Mouse (Mus musculus) kidney, adult 2 months (tissue): ENCODE results near the gene Crxos. TPM values are rescaled to one million over a fixed set of nuclear protein-coding genes. Genes with fewer than 3 reads are reported as not detected.
A peak's percentile ranks its signal among the peaks of the same experiment; 100 is the strongest.

Experiments used
- DNase-seq: peaks from one replicate; pipeline ENCODE4 v3.0.0; 2021
- H3K27ac ChIP-seq: fragments of 200-500 bp; 2 replicates; pipeline ENCODE4 v1.5.1; 2012; ENCODE audit warnings: low read depth, low read length, control low read depth, inconsistent platforms; ENCODE audit not compliant: insufficient read depth
- H3K27me3 ChIP-seq: fragments of 200-500 bp; replicated peaks from 2 replicates; pipeline ENCODE4 v1.6.1; 2012; ENCODE audit warnings: mild to moderate bottlenecking, moderate library complexity, low read length, inconsistent platforms; ENCODE audit not compliant: control insufficient read depth, insufficient read depth
- H3K36me3 ChIP-seq: fragments of 200-500 bp; 2 replicates; pipeline ENCODE4 v1.6.1; 2012; ENCODE audit warnings: mild to moderate bottlenecking, moderate library complexity, low read length, inconsistent platforms; ENCODE audit not compliant: control insufficient read depth, insufficient read depth
- H3K4me1 ChIP-seq: fragments of 200-500 bp; 2 replicates; pipeline ENCODE4 v1.6.1; 2011; ENCODE audit warnings: low read length; ENCODE audit not compliant: control insufficient read depth, insufficient read depth
- H3K4me3 ChIP-seq: fragments of 200-500 bp; 2 replicates; pipeline ENCODE4 v1.5.1; 2011; ENCODE audit warnings: mild to moderate bottlenecking, low read depth, low read length, control low read depth; ENCODE audit not compliant: insufficient read depth
- CTCF ChIP-seq: fragments of 200-500 bp; conservative IDR thresholded peaks from 2 replicates; pipeline ENCODE4 v1.5.1; 2011; ENCODE audit warnings: low read depth, mild to moderate bottlenecking, control low read depth, low read length, moderate library complexity, mixed read lengths; ENCODE audit not compliant: insufficient read depth, insufficient read length
- POLR2A ChIP-seq: fragments of 200-500 bp; IDR thresholded peaks from one replicate; pipeline ENCODE4 v1.6.1; 2011; ENCODE audit warnings: low read depth, low read length, control low read depth
- WGBS: fragments of 180-500 bp; shearing (Covaris S2); methylation state at CpG from one replicate; pipeline ENCODE4 v1.1.7; 2018; 5-methylcytosine and 5-hydroxymethylcytosine counted together
- polyA plus RNA-seq: library from polyadenylated mRNA; depleted of rRNA; stranded (reverse); fragments of >200 nt; gene quantifications from 2 replicates; pipeline ENCODE4 v1.2.3, GENCODE M21; 2012

Crxos gene
- polyA plus RNA-seq, 1 experiment = not detected

GRCm38 (mm10) chr7:15933437-15934359, 51.3 kb downstream of the Crxos start:
- Histone ChIP-seq H3K27ac (peak overlapping the region; percentile 8), H3K36me3 (no peaks in the 10 kb centered on the region; the same call in 1 of the 2 replicates), H3K4me3 (no peak overlapping the region), H3K4me1 (no peaks in the 10 kb centered on the region), H3K27me3 (no peaks in the 10 kb centered on the region)
- TF ChIP-seq POLR2A = no peak
- no peak for TF ChIP-seq CTCF
- peak; percentile 45 for DNase-seq
- WGBS = 24% methylated on average over 16 of the region's 16 CpGs

- Histone ChIP-seq H3K36me3 (peaks cover 2% of the 10 kb centered on the region), H3K27me3 (no peaks in the 10 kb centered on the region), H3K27ac (no peak overlapping the region), H3K4me3 (no peak overlapping the region), H3K4me1 (no peaks in the 10 kb centered on the region)
- TF ChIP-seq CTCF = no peak
- TF ChIP-seq POLR2A = no peak
- 83% methylated on average over 5 of the region's 5 CpGs for WGBS
- no peak for DNase-seq
These were observed 55.1 kb downstream of the Crxos start for GRCm38 (mm10) chr7:15937491-15937890.

- Histone ChIP-seq H3K27me3 (no peaks in the 10 kb centered on the region), H3K4me1 (no peaks in the 10 kb centered on the region), H3K27ac (no peak overlapping the region), H3K4me3 (no peak overlapping the region), H3K36me3 (peaks cover 2% of the 10 kb centered on the region)
- TF ChIP-seq CTCF (no peak), POLR2A (no peak)
- DNase-seq = no peak
- 88% methylated on average over 3 of the region's 3 CpGs for WGBS
These were observed 56.2 kb downstream of the Crxos start for GRCm38 (mm10) chr7:15938621-15939020.

- H3K4me1 ChIP-seq = peaks cover 12% of the 10 kb centered on the region
- no peak overlapping the region for H3K4me3 ChIP-seq
- H3K36me3 ChIP-seq = no peaks in the 10 kb centered on the region; the same call in 1 of the 2 replicates
- no peak for DNase-seq
- WGBS = 93% methylated on average over 1 of the region's 1 CpGs
- TF ChIP-seq POLR2A (no peak), CTCF (no peak)
- no peaks in the 10 kb centered on the region for H3K27me3 ChIP-seq
- no peak overlapping the region for H3K27ac ChIP-seq
These were observed 61.9 kb downstream of the Crxos start for GRCm38 (mm10) chr7:15944311-15944710.

GRCm38 (mm10) chr7:15945211-15945610, 62.8 kb downstream of the Crxos start:
- WGBS = 3% methylated on average over 8 of the region's 8 CpGs
- H3K27ac ChIP-seq = no peak overlapping the region
- H3K36me3 ChIP-seq = no peaks in the 10 kb centered on the region; the same call in 1 of the 2 replicates
- H3K4me1 ChIP-seq = peaks cover 12% of the 10 kb centered on the region
- no peaks in the 10 kb centered on the region for H3K27me3 ChIP-seq
- peak overlapping the region; percentile 83 for H3K4me3 ChIP-seq
- no peak for TF ChIP-seq POLR2A
- no peak for TF ChIP-seq CTCF
- DNase-seq = no peak

GRCm38 (mm10) chr7:15945721-15946536, 63.5 kb downstream of the Crxos start, which contains the start of gene Nop53:
Gene Nop53, minus strand, starts transcription at chr7:15946074.
- no peaks in the 10 kb centered on the region for H3K27me3 ChIP-seq
- H3K4me3 ChIP-seq = peak within 1 kb of the TSS; percentile 83
- 1% methylated on average over 59 of the region's 59 CpGs for WGBS
- no peaks in the 10 kb centered on the region; the same call in 1 of the 2 replicates for H3K36me3 ChIP-seq
- no peak for TF ChIP-seq POLR2A
- TF ChIP-seq CTCF = no peak
- H3K4me1 ChIP-seq = peaks cover 12% of the 10 kb centered on the region
- DNase-seq = peak; percentile 98
- peak within 1 kb of the TSS; percentile 97 for H3K27ac ChIP-seq
